Mouse (Mus musculus): ENCODE measurements at regions not wholly inside any gene's neighbourhood (a gene's known extent, or its start where the extent isn't known, plus 50 kb on each side); places are given as distances from the start of the nearest gene placed in this dataset.

DNA sequence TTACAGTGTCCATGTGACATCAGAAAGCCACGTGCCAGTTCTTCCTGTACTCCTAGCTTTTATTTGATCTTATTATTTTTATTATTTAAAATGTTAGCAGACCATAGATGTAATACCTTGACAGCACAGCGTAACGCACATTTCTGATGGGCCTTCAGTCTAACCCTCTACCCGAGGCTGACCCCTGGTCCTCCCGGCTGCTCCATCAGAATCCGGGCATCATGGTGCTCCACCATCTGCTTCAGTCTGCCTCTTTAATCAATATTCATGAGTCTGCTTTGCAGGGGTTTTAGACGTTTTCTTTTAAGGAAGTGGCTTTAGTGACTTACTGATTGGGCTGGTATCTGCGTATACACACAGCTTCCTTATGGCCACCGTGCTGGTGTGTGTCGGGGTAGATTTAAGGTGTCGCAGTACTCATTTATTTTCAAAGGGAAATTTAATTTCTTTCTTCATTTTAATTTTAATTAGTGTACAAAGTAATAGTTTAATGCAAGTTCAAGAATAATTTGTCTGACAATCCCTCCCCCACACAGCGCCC, 265.2 kb upstream of the Sox2 start:
- DNase-seq (ENCODE audit: low spot score in 2 of 2), result no peak

DNA sequence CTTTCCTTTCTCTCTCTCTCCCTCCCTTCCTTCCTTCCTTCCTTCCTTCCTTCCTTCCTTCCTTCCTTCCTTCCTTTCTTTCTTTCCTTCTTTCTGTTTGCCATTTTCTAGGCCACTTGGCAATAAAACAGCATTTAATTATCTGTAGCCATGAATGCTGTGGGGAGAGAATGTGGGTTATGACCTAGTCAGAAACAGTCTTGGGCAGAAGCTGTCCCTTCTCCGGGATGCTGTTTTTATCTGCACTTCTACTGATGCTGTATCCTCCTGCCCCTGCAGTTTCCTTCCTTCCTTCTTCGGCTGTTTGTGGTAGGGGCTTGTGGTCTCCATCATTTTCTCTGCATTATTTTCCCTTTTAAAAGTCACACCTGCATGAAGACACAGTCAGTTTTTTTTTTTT, 272.3 kb upstream of the Sox2 start:
- no peak for DNase-seq (ENCODE audit: low spot score in 2 of 2)

DNA sequence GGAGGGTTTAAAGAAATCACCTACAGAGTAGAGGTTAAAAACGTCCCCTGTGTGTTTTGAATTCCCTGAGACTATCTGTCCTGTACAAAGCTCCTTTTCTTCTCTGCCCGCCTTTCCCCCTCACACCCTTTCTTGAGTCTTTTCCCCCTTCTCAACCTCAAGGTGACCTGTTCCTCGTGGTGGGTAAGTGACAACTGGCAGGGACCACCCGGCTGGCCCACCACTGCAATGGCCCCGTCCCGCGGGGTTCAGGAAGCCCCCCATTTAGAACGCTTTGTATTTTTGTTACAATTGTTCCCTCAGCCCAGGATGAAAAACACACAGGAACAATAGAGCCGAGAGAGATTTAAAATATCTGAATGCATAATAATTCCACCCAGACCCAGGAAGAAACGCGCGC, 272.9 kb upstream of the Sox2 start:
- no peak for DNase-seq (ENCODE audit: low spot score in 2 of 2)

DNA sequence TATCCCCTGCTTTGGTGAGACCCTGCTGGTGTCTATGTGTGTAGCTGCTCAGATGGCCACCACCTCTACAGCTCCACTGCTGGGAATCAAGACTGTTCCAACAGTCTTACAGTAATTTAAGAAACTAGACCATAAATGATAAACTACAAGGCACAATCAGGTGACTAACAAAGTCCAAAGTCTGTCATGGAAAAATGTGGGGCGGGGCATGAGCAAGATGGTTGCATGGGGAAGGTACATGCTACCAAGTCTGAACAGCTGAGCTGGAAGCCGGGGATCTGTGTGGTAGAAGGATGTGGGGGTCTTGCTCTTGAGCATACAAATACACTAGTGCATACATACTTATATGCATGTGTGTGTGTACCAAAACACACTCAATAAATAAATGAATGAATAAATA, 278.8 kb upstream of the Sox2 start:
- DNase-seq (ENCODE audit: low spot score in 2 of 2), result no peak

DNA sequence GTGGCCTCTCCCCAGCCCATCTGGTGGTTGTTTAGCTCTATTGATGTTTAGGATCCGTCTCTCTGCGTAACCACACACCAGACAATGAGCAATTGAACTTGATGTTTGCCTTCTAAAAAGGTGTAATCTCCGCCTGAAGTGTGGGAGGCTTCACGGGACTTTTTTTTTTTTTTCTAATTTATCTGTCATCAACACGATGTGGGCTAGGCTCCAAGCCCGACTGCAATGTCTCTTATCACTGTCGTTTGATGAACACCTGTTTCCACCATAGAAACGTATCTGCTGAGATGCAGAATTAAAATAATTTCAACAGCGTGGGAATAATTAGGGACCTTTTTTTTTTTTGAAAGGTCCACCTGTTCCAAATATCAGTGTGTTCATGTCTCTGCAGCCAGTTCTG, 257.0 kb upstream of the Dnajc19 start:
- DNase-seq (ENCODE audit: low spot score in 2 of 2), result no peak

DNA sequence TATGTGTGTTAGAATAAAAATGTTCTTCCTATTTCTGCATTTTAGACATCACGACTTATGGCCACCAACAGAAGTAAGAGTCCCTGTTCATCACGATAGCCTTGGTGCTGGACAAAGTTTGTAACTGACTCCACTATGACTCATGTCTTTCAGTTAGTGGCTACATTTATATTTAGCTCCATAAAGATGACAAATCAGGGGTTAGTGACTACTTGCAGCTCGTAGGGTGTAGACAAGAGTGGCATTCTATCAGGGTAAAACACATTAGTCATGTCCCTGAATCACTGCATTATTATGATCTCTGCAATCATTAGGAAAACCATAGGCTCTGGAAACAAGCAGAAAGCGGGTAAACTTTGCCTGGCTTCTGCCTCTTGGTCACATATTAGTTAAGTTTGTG, 252.4 kb upstream of the Dnajc19 start:
- DNase-seq (ENCODE audit: low spot score in 2 of 2), result no peak

DNA sequence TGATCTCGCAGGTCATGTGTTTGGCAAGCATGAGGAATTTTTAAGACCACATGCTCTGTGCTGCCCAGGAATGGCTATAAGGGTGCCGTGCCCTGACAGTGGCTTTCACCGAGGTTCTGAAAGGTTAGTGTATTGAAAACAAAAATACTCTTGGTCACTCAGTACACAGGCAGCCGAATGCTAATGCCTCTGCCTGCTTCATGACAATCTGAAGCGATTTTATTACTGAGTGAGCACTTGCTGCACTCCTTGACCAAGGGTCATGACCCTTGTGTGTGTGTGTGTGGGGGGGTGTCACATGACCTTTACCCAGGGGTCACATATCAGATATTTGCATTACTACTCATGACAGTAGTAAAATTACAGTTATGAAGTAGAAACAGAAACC, 250.8 kb upstream of the Dnajc19 start:
- DNase-seq (ENCODE audit: low spot score in 2 of 2), result no peak

DNA sequence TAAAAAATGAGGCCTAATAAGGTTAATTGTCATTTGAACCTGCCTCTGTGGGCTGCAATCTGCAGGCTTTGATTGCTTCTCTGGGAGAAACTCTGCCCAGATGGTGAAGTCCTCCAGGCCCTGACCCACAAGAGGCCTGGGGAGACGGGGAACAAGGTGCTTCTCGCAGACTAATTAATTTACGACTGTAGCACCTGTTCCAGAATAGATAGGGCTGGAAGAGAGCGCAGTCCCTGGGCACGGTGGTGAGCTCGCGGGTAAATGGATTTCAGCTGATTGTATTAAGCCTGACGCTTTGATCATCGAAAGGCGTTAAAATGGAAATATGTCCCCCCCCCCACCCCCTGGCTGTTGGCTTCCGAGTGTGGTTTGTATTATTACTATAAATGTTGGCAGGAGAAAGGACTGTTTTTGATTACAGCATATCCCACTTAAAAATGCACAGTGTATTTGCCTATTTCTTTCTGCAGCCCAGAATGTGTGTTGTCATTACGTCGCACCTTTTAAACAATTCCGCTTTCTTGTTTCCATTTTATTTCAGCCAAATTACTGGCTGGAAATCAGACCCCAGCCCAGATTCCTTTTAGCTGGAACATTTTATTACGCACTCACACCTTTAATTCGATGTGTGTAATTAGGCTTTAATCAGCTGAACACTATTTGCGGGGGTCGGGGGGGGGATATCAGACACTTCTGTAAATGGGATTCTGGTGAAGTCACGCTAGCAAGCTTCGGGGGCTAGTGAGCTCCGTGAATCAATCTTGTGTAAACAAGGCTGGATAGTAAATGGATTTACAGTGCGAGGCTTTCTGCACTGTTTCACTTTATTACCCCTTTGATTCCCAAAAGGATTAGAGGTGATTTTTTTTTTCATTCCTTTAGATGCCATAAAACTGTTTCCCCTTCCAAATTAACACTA, 250.1 kb upstream of the Dnajc19 start:
- DNase-seq (ENCODE audit: low spot score in 2 of 2), result no peak

- no peak for DNase-seq (ENCODE audit: low spot score in 2 of 2)
These were observed 247.7 kb upstream of the Dnajc19 start for GRCm38 (mm10) chr3:34328865-34329264.

DNA sequence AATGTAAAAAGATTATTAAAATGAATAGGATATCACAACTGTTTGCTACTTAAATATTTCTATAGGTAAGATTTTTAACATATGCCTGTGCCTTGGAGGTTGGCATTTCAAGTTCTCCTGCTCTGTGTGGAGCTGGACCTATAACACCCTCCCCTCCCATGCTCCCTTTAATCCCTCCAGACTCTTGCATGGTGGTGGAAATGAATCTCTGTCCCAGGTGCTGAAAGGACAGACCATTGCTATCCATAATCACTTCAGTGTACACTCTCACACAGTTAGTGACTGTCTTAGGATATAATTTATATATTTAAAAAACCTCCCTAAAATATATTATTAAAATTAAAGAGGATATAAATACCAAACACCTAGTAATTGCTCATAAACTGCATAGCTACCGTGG, 244.5 kb upstream of the Dnajc19 start:
- DNase-seq (ENCODE audit: low spot score in 2 of 2), result no peak

- DNase-seq (ENCODE audit: low spot score in 2 of 2), result no peak
These were observed 241.5 kb upstream of the Dnajc19 start for GRCm38 (mm10) chr3:34322527-34323210.

- no peak for DNase-seq (ENCODE audit: low spot score in 2 of 2)
These were observed 233.7 kb upstream of the Dnajc19 start for GRCm38 (mm10) chr3:34314798-34315197.

GRCm38 (mm10) chr3:34314393-34314792, 233.3 kb upstream of the Dnajc19 start:
- DNase-seq (ENCODE audit: low spot score in 2 of 2), result no peak

GRCm38 (mm10) chr3:34311944-34312343, 230.8 kb upstream of the Dnajc19 start:
- no peak for DNase-seq (ENCODE audit: low spot score in 2 of 2)

DNA sequence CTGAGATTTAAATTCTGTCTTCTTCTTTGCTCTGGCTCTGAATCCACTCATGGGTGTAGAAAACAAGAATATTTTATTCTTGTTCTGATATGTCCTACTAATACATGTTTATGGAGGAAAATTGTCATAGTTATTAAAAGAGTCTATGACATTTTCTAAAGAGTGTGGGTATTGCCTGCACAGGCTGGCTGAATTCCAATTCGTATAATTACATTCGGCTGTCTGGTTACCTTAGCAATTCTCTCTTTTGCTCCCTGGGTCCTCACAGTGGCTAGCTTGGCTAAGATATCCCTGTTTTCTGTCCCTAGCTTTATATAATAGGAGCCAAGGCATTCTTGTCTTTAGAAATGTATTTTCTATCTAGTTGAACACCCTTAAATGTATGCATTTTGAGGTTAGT, 218.5 kb upstream of the Dnajc19 start:
- no peak for DNase-seq (ENCODE audit: low spot score in 2 of 2)

GRCm38 (mm10) chr3:34287836-34288235, 206.7 kb upstream of the Dnajc19 start:
- no peak for DNase-seq (ENCODE audit: low spot score in 2 of 2)

GRCm38 (mm10) chr3:34270154-34270553, 189.0 kb upstream of the Dnajc19 start:
- no peak for DNase-seq (ENCODE audit: low spot score in 2 of 2)

DNA sequence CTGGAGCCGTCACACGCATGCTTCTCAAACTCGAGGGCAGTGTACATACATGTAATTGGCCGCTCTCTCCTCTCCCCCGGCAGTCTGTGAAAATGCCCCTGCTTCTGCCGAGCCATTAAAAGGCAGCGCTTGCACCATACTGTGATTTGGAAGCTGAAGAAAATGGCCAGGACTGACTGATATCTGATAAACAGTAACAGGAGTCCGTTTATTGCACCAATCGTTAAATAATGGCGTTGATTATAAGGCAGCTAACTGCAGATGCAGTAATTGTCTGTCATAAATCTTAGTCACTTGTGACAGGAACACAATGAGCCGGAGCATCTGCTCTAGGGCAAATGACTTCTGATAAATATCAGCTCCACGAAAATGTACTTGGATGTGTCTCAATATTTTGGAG, 185.3 kb upstream of the Dnajc19 start:
- DNase-seq (ENCODE audit: low spot score in 2 of 2), result no peak

DNA sequence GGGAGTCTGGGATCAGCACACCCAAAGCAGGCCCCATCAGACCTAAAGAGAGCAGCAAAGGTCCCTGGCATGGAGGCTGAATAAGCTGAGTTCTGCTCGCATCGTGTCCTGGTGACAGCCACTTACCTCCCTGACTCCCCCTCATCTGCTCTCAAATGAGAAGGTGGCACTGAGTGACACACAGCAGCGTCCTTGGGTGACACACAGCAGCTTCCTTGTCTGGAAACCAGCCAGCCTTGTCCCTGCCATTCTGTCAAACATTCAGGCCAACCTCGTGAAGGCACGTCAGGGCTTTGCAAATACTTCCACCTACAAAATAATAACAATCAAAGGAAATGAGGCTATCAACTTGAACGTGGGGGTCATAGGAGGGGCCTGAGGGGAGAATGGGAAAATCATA, 183.7 kb upstream of the Dnajc19 start:
- no peak for DNase-seq (ENCODE audit: low spot score in 2 of 2)

DNA sequence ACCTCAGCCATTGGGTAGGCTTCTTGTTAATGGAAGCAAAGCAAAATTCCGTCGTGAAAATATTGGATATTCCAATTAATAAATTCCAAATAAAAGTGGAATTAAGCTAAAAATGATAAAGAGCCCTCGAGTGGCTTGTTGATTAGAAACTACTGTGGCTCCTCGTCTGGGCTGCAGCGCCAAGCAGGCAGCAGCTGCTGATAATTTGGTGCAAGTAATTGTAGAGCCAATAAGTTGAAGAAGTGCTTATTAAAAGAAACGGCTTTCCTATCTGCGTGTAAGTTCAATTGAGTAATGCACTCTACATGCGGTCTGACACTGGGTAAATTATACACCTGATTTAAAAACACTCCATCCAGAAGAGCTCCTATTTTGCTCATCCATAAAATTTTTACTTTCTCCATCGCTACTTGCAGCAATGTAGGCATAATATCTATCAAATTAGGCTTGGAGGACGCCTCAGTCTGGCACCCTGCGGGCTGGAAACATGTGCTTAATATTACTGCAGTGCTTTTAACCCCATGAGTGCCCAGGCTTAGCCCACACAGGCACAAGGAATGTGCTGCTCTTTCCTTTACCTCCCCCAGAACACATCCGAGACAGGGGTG, 171.7 kb upstream of the Dnajc19 start:
- DNase-seq (ENCODE audit: low spot score in 2 of 2), result no peak

GRCm38 (mm10) chr3:34242126-34242525, 161.0 kb upstream of the Dnajc19 start:
- DNase-seq (ENCODE audit: low spot score in 2 of 2), result no peak

DNA sequence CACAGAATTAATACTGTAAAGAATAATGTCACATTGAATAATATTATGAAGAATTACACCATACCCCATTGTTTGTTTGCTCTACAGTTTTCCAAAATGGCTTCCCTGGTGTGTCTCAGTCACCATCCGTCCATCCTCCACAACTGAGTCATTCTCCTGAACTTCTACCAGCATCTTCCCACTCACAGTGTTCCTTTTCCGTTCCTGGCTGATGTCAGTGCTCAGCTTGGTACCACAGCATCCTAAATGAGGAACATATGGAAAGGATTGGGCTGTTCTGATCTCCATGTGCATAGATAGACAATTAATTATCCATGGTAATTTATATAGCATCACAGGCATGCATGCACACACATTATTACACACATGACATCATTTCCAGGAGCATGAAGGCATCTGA, 158.9 kb upstream of the Dnajc19 start:
- DNase-seq (ENCODE audit: low spot score in 2 of 2), result no peak

GRCm38 (mm10) chr3:34234391-34234790, 153.3 kb upstream of the Dnajc19 start:
- no peak for DNase-seq (ENCODE audit: low spot score in 2 of 2)

Data from urinary bladder, postnatal 4 days (tissue).